Mouse (Mus musculus) lung, postnatal 0 days (tissue): ENCODE measurements at regions not wholly inside any gene's neighbourhood (a gene's known extent, or its start where the extent isn't known, plus 50 kb on each side); places are given as distances from the start of the nearest gene placed in this dataset.

Experiments
- CTCF ChIP-seq: IDR thresholded peaks from 2 replicates; pipeline ENCODE4 v1.5.1; 2016; ENCODE audit warnings: antibody characterized with exemption, mild to moderate bottlenecking
- EP300 ChIP-seq: IDR thresholded peaks from 2 replicates; pipeline ENCODE4 v1.6.1; 2016; ENCODE audit warnings: antibody characterized with exemption, mild to moderate bottlenecking, control low read depth

- no peak for TF ChIP-seq CTCF
- TF ChIP-seq EP300: no peak
Observed at GRCm38 (mm10) chr4:53262466-53262865, 102.8 kb upstream of the Abca1 start.
